Mouse (Mus musculus) urinary bladder, postnatal 36 days (tissue): ENCODE measurements around the gene Mettl18.

Experiments used
- DNase-seq, 2 experiments: peaks; one replicate each; pipeline ENCODE4 v3.0.0; 2022; ENCODE audit warnings: low spot score in 2 of 2, mixed read lengths in 1 of 2

Gene Mettl18

DNA sequence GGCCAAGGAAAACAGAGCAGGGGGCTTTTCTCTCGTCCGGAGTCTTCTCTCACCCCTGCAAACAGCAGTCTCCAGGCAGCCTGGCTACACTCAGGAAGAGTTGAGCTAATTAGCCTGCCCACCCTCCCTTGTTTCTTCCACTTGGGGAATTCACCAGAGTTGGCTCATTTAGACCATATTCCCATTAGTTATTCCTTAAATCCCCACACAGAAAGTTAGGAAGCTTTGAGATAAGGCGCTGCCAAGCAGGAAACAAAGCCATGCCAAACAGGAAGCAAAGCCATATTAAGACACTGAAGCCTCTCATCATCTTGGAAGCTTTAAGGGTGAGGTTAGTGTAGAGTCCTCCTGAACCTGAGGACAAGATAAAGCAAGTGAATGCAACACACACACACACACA is 48.9 kb downstream of the Mettl18 start:
- no peak for DNase-seq
